In genomic region chr5:64325741-64326355, GRCm38 (mm10) we compare ENCODE assay signal across 10 mouse cellular contexts.
DNase-seq lines count a peak whose midpoint lies in the region; ATAC-seq and TF ChIP-seq lines count a peak whose summit lies in the region.
"Had no signal": no experiment of that assay in that cellular context is flagged by ENCODE, and none has a peak within 500 bp of the region (broad histone marks: within the 10 kb centered on the region; RNA-seq: fewer than 3 reads in every experiment).

No protein-coding gene starts in this region.

- peaks cover 58% of the 10 kb centered on the region for H3K36me3 ChIP-seq in forebrain, embryonic 10.5 days (replicated peaks)
- H3K36me3 ChIP-seq in forebrain, embryonic 12.5 days (replicated peaks), result peaks cover 29% of the 10 kb centered on the region
- H3K36me3 ChIP-seq in kidney, embryonic 15.5 days, result peaks cover 40% of the 10 kb centered on the region
- peaks cover 19% of the 10 kb centered on the region; the same call in 1 of the 2 replicates for H3K36me3 ChIP-seq in embryonic facial prominence, embryonic 14.5 days (ENCODE audit: control insufficient read depth, insufficient read depth, low read length)
- H3K36me3 ChIP-seq in liver, embryonic 15.5 days (replicated peaks), result 0 out of 2 replicates have a peak, but pooled peaks cover 4% of the 10 kb centered on the region

- WGBS in forebrain, embryonic 10.5 days, result 86% methylated on average over 5 of the region's 5 CpGs
- WGBS in forebrain, embryonic 12.5 days, result 87% methylated on average over 5 of the region's 5 CpGs
- WGBS in kidney, embryonic 15.5 days, result 76% methylated on average over 5 of the region's 5 CpGs
- 82% methylated on average over 5 of the region's 5 CpGs for WGBS in embryonic facial prominence, embryonic 14.5 days
- 67% methylated on average over 5 of the region's 5 CpGs for WGBS in liver, embryonic 15.5 days (ENCODE audit: insufficient replicate concordance)
- WGBS in cerebellum, adult 2 months, result 75% methylated on average over 5 of the region's 5 CpGs

- no peaks in the 10 kb centered on the region for H3K9me3 ChIP-seq in forebrain, embryonic 10.5 days
- no peaks in the 10 kb centered on the region for H3K9me3 ChIP-seq in forebrain, embryonic 12.5 days
- H3K9me3 ChIP-seq in kidney, embryonic 15.5 days (replicated peaks), result no peaks in the 10 kb centered on the region
- H3K9me3 ChIP-seq in embryonic facial prominence, embryonic 14.5 days (ENCODE audit: control insufficient read depth, low read length), result no peaks in the 10 kb centered on the region
- no peaks in the 10 kb centered on the region for H3K9me3 ChIP-seq in liver, embryonic 15.5 days (replicated peaks)
- H3K9me3 ChIP-seq: midbrain, embryonic 12.5 days had no signal

- no peaks in the 10 kb centered on the region for H3K27me3 ChIP-seq in forebrain, embryonic 10.5 days (ENCODE audit: poor library complexity, severe bottlenecking)
- no peaks in the 10 kb centered on the region for H3K27me3 ChIP-seq in forebrain, embryonic 12.5 days
- H3K27me3 ChIP-seq in kidney, embryonic 15.5 days, result no peaks in the 10 kb centered on the region
- no peaks in the 10 kb centered on the region for H3K27me3 ChIP-seq in embryonic facial prominence, embryonic 14.5 days (replicated peaks; ENCODE audit: control insufficient read depth, insufficient read depth, low read length)
- H3K27me3 ChIP-seq in liver, embryonic 15.5 days, result no peaks in the 10 kb centered on the region
- no peaks in the 10 kb centered on the region for H3K27me3 ChIP-seq in cerebellum, adult 2 months (ENCODE audit: control insufficient read depth, insufficient read depth, low read length)
- H3K27me3 ChIP-seq: midbrain, embryonic 12.5 days had no signal

- DNase-seq in forebrain, embryonic 10.5 days (ENCODE audit: extremely low spot score, low spot score), result no peak
- DNase-seq in kidney, adult 9 months, result no peak
- DNase-seq in embryonic facial prominence, embryonic 14.5 days (ENCODE audit: low spot score), result no peak
- no peak for DNase-seq in adipocyte (ENCODE audit: low spot score)
- no peak for DNase-seq in cerebellum, adult 2 months
- DNase-seq: thymus, postnatal 4 days had no signal

- H3K4me1 ChIP-seq in forebrain, embryonic 10.5 days, result peaks cover 32% of the 10 kb centered on the region
- peaks cover 21% of the 10 kb centered on the region for H3K4me1 ChIP-seq in forebrain, embryonic 12.5 days
- peaks cover 35% of the 10 kb centered on the region for H3K4me1 ChIP-seq in kidney, embryonic 15.5 days
- peaks cover 10% of the 10 kb centered on the region for H3K4me1 ChIP-seq in embryonic facial prominence, embryonic 14.5 days (ENCODE audit: control insufficient read depth, insufficient read depth, low read length)
- peaks cover 21% of the 10 kb centered on the region for H3K4me1 ChIP-seq in liver, embryonic 15.5 days (replicated peaks)
- H3K4me1 ChIP-seq in cerebellum, adult 2 months (ENCODE audit: control insufficient read depth, insufficient read depth, low read length), result peaks cover 17% of the 10 kb centered on the region

- no peak for TF ChIP-seq CTCF in cerebellum, adult 2 months (IDR thresholded peaks at IDR 0.05; ENCODE audit: borderline replicate concordance, insufficient read depth, low read depth, low read length)

- H3K4me3 ChIP-seq in forebrain, embryonic 10.5 days, result no peak overlapping the region
- no peak overlapping the region for H3K4me3 ChIP-seq in forebrain, embryonic 12.5 days (replicated peaks)
- no peak overlapping the region for H3K4me3 ChIP-seq in kidney, embryonic 15.5 days (replicated peaks)
- no peak overlapping the region for H3K4me3 ChIP-seq in embryonic facial prominence, embryonic 14.5 days (ENCODE audit: low read depth, low read length)
- no peak overlapping the region for H3K4me3 ChIP-seq in liver, embryonic 15.5 days (replicated peaks)
- no peak overlapping the region for H3K4me3 ChIP-seq in cerebellum, adult 2 months (replicated peaks; ENCODE audit: insufficient read depth, low read depth, low read length)
- H3K4me3 ChIP-seq: midbrain, embryonic 12.5 days had no signal

- H3K9ac ChIP-seq in forebrain, embryonic 12.5 days, result no peak overlapping the region
- H3K9ac ChIP-seq in kidney, embryonic 15.5 days, result no peak overlapping the region
- 0 out of 2 replicates have a peak overlapping the region, but pooled peaks have one; percentile 3 for H3K9ac ChIP-seq in embryonic facial prominence, embryonic 14.5 days (ENCODE audit: low read depth, low read length)
- no peak overlapping the region for H3K9ac ChIP-seq in liver, embryonic 15.5 days
- H3K9ac ChIP-seq: midbrain, embryonic 12.5 days had no signal

- H3K4me2 ChIP-seq in forebrain, embryonic 12.5 days, result no peak overlapping the region
- H3K4me2 ChIP-seq in kidney, embryonic 15.5 days, result no peak overlapping the region
- no peak overlapping the region for H3K4me2 ChIP-seq in embryonic facial prominence, embryonic 14.5 days (ENCODE audit: low read depth, low read length)
- no peak overlapping the region for H3K4me2 ChIP-seq in liver, embryonic 15.5 days
- H3K4me2 ChIP-seq: midbrain, embryonic 12.5 days had no signal

- TF ChIP-seq POLR2A in cerebellum, adult 2 months (IDR thresholded peaks at IDR 0.05; ENCODE audit: borderline replicate concordance, insufficient read depth, low read length), result no peak

- peak overlapping the region; percentile 54 for H3K27ac ChIP-seq in forebrain, embryonic 10.5 days
- no peak overlapping the region for H3K27ac ChIP-seq in forebrain, embryonic 12.5 days
- H3K27ac ChIP-seq in kidney, embryonic 15.5 days, result peak overlapping the region; percentile 37
- H3K27ac ChIP-seq in embryonic facial prominence, embryonic 14.5 days (replicated peaks; ENCODE audit: low read depth, low read length), result peak overlapping the region; percentile 11; the same call in 1 of the 2 replicates
- H3K27ac ChIP-seq in liver, embryonic 15.5 days (replicated peaks), result peak overlapping the region; percentile 51; the same call in 1 of the 2 replicates
- H3K27ac ChIP-seq in cerebellum, adult 2 months (ENCODE audit: insufficient read depth, low read length), result no peak overlapping the region

- no peak for ATAC-seq in forebrain, embryonic 12.5 days (ENCODE audit: low FRiP score)
- ATAC-seq in kidney, embryonic 15.5 days (replicated peaks; ENCODE audit: low FRiP score), result no peak
- no peak for ATAC-seq in embryonic facial prominence, embryonic 14.5 days (ENCODE audit: low read depth)
- ATAC-seq in liver, embryonic 15.5 days (ENCODE audit: insufficient read depth), result peak; percentile 23; the same call in 1 of the 2 replicates

Comparison
In these comparisons a context has a peak if more than half of its experiments do, and no peak if none do; other contexts are left out.
1. H3K27ac ChIP-seq: peak in forebrain, embryonic 10.5 days (single experiment), kidney, embryonic 15.5 days (single experiment), embryonic facial prominence, embryonic 14.5 days (single experiment) and liver, embryonic 15.5 days (single experiment); none in forebrain, embryonic 12.5 days (single experiment) and cerebellum, adult 2 months (single experiment).